ENCODE assay signal across 10 mouse cellular contexts in the genomic region with DNA sequence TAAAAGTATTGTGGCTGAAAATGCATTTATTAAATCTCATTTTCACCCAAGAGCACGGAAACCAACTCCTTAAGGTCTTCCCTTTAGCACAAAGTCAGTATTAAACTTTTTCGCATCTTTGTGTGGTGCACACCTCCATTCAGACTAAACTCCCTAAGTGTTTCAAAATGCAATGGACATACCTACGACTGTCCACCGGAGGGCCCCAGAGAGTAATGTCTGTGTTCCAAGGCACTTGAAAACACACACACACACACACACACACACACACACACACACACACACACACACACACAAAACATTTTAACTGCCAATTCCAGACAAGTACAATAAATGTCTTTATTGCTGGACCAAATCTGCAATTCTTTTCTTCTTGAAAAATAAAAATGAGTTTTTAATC.
DNase-seq lines count a peak whose midpoint lies in the region; ATAC-seq lines count a peak whose summit lies in the region.
"Had no signal": no experiment of that assay in that cellular context is flagged by ENCODE, and none has a peak within 500 bp of the region (broad histone marks: within the 10 kb centered on the region; RNA-seq: fewer than 3 reads in every experiment).

No protein-coding gene starts in this region.

- H3K9ac ChIP-seq in forebrain, embryonic 12.5 days: no peak overlapping the region
- H3K9ac ChIP-seq in liver, embryonic 11.5 days (ENCODE audit: low read depth, low read length): no peak overlapping the region
- H3K9ac ChIP-seq: limb, embryonic 13.5 days had no signal

- DNase-seq in forebrain, embryonic 10.5 days (ENCODE audit: extremely low spot score, low spot score): peak; percentile 28
- peak; percentile 20 for DNase-seq in liver
- no peak for DNase-seq in liver, embryonic 11.5 days (ENCODE audit: low spot score)
- DNase-seq in adrenal gland, adult 8-10 months: peak; percentile 6
- peak; percentile 8 to 73 for DNase-seq in kidney, postnatal 36 days
- peak; percentile 18 for DNase-seq in ovary, postnatal 36 days (ENCODE audit: low spot score)
- DNase-seq in thymus, postnatal 0 days (ENCODE audit: low spot score): no peak

- no peaks in the 10 kb centered on the region for H3K36me3 ChIP-seq in forebrain, embryonic 10.5 days (replicated peaks)
- H3K36me3 ChIP-seq in forebrain, embryonic 12.5 days (replicated peaks): no peaks in the 10 kb centered on the region
- H3K36me3 ChIP-seq in liver, embryonic 11.5 days (ENCODE audit: control insufficient read depth, insufficient read depth, low read length): no peaks in the 10 kb centered on the region
- H3K36me3 ChIP-seq: G1E; limb, embryonic 13.5 days had no signal

- no peaks in the 10 kb centered on the region for H3K9me3 ChIP-seq in forebrain, embryonic 10.5 days
- H3K9me3 ChIP-seq in forebrain, embryonic 12.5 days: no peaks in the 10 kb centered on the region
- H3K9me3 ChIP-seq in liver, embryonic 11.5 days (ENCODE audit: control insufficient read depth, low read length): no peaks in the 10 kb centered on the region
- H3K9me3 ChIP-seq: limb, embryonic 13.5 days had no signal

- no peak overlapping the region for H3K4me3 ChIP-seq in forebrain, embryonic 10.5 days
- no peak overlapping the region for H3K4me3 ChIP-seq in forebrain, embryonic 12.5 days (replicated peaks)
- H3K4me3 ChIP-seq in liver, embryonic 11.5 days (ENCODE audit: low read depth, low read length): no peak overlapping the region
- H3K4me3 ChIP-seq: limb, embryonic 13.5 days had no signal

- no peaks in the 10 kb centered on the region for H3K4me1 ChIP-seq in forebrain, embryonic 10.5 days
- H3K4me1 ChIP-seq in forebrain, embryonic 12.5 days: no peaks in the 10 kb centered on the region
- no peaks in the 10 kb centered on the region for H3K4me1 ChIP-seq in liver, embryonic 11.5 days (replicated peaks; ENCODE audit: control insufficient read depth, insufficient read depth, low read length)
- H3K4me1 ChIP-seq: limb, embryonic 13.5 days had no signal

- WGBS in forebrain, embryonic 10.5 days: 37% methylated on average over 4 of the region's 4 CpGs
- WGBS in forebrain, embryonic 12.5 days: 31% methylated on average over 4 of the region's 4 CpGs
- 26% methylated on average over 4 of the region's 4 CpGs for WGBS in liver, embryonic 11.5 days

- H3K27me3 ChIP-seq in forebrain, embryonic 10.5 days (ENCODE audit: poor library complexity, severe bottlenecking): no peaks in the 10 kb centered on the region
- peaks cover 4% of the 10 kb centered on the region for H3K27me3 ChIP-seq in forebrain, embryonic 12.5 days
- no peaks in the 10 kb centered on the region for H3K27me3 ChIP-seq in liver, embryonic 11.5 days (replicated peaks; ENCODE audit: control insufficient read depth, insufficient read depth, low read length)

- no peak overlapping the region for H3K4me2 ChIP-seq in forebrain, embryonic 12.5 days
- no peak overlapping the region for H3K4me2 ChIP-seq in liver, embryonic 11.5 days
- H3K4me2 ChIP-seq: limb, embryonic 13.5 days had no signal

- no peak for ATAC-seq in forebrain, embryonic 12.5 days (ENCODE audit: low FRiP score)
- ATAC-seq in liver, embryonic 11.5 days (replicated peaks; ENCODE audit: low FRiP score): no peak

- no peak overlapping the region for H3K27ac ChIP-seq in forebrain, embryonic 10.5 days
- no peak overlapping the region for H3K27ac ChIP-seq in forebrain, embryonic 12.5 days
- no peak overlapping the region for H3K27ac ChIP-seq in liver, embryonic 11.5 days (ENCODE audit: low read depth, low read length)
- H3K27ac ChIP-seq: limb, embryonic 13.5 days had no signal

Comparison
In these comparisons a context has a peak if more than half of its experiments do, and no peak if none do; other contexts are left out.
1. DNase-seq: peak in forebrain, embryonic 10.5 days (single experiment), liver (single experiment), adrenal gland, adult 8-10 months (single experiment), kidney, postnatal 36 days (2 of 2) and ovary, postnatal 36 days (single experiment); none in liver, embryonic 11.5 days (single experiment) and thymus, postnatal 0 days (single experiment).